Mouse (Mus musculus) heart, embryonic 15.5 days (tissue): ENCODE measurements around the gene Nipal4. TPM values are rescaled to one million over a fixed set of nuclear protein-coding genes. Genes with fewer than 3 reads are reported as not detected.

Source experiments
- ATAC-seq: fragments of 200-750 bp; cut with Nextera tagmentation; replicated peaks from 2 replicates; pipeline ENCODE4 v1.8.0; 2017; ENCODE audit warnings: low read depth, moderate TSS enrichment; ENCODE audit not compliant: insufficient number of reproducible peaks, insufficient read depth, low FRiP score
- H3K27ac ChIP-seq: fragments of 300-500 bp; sonication (generic); 2 replicates; pipeline ENCODE4 v1.5.1; 2015; ENCODE audit warnings: mild to moderate bottlenecking, inconsistent platforms
- H3K27me3 ChIP-seq: fragments of 300-500 bp; sonication (generic); 2 replicates; pipeline ENCODE4 v1.6.1; 2015; ENCODE audit warnings: inconsistent platforms
- H3K36me3 ChIP-seq: fragments of 300-500 bp; sonication (generic); 2 replicates; pipeline ENCODE4 v1.6.1; 2015; ENCODE audit warnings: mild to moderate bottlenecking, inconsistent platforms
- H3K4me1 ChIP-seq: fragments of 300-500 bp; sonication (generic); replicated peaks from 2 replicates; pipeline ENCODE4 v1.6.1; 2015; ENCODE audit warnings: inconsistent platforms
- H3K4me2 ChIP-seq: fragments of 300-500 bp; sonication (generic); 2 replicates; pipeline ENCODE4 v1.6.1; 2015; ENCODE audit warnings: inconsistent platforms, mild to moderate bottlenecking, moderate library complexity
- H3K4me3 ChIP-seq: fragments of 300-500 bp; sonication (generic); 2 replicates; pipeline ENCODE4 v1.5.1; 2015; ENCODE audit warnings: mild to moderate bottlenecking, inconsistent platforms
- H3K9ac ChIP-seq: fragments of 300-500 bp; sonication (generic); 2 replicates; pipeline ENCODE4 v1.6.1; 2015; ENCODE audit warnings: mild to moderate bottlenecking, inconsistent platforms
- H3K9me3 ChIP-seq: fragments of 300-500 bp; sonication (generic); replicated peaks from 2 replicates; pipeline ENCODE4 v1.6.1; 2016; ENCODE audit warnings: inconsistent platforms
- WGBS: fragments of 180-500 bp; shearing (Covaris S2); methylation state at CpG from one replicate; pipeline ENCODE4 v1.1.7; 2015; ENCODE audit warnings: mixed read lengths; 5-methylcytosine and 5-hydroxymethylcytosine counted together
- polyA plus RNA-seq: library from polyadenylated mRNA; unstranded; fragments of >200 nt; fragmentation: Nextera tagmentation; extraction: Ambion mirVana; gene quantifications from 2 replicates; pipeline ENCODE4 v1.2.1, GENCODE M21; 2015

Gene Nipal4
- 5.3 and 6.5 TPM in 2 replicates for polyA plus RNA-seq

GRCm38 (mm10) chr11:46165866-46166585 is at the start of gene Nipal4:
TSS of gene Nipal4 (minus strand) at chr11:46166508.
- H3K36me3 ChIP-seq: no peaks in the 10 kb centered on the region
- peak within 1 kb of the TSS; percentile 71 for H3K4me3 ChIP-seq
- no peaks in the 10 kb centered on the region; the same call in 1 of the 2 replicates for H3K27me3 ChIP-seq
- H3K4me2 ChIP-seq: peak within 1 kb of the TSS; percentile 96
- H3K4me1 ChIP-seq: peaks cover 10% of the 10 kb centered on the region
- no peaks in the 10 kb centered on the region for H3K9me3 ChIP-seq
- WGBS: 1% methylated on average over 40 of the region's 40 CpGs
- peak; percentile 47; the same call in 1 of the 2 replicates for ATAC-seq
- peak within 1 kb of the TSS; percentile 52 for H3K9ac ChIP-seq
- no peak within 1 kb of the TSS for H3K27ac ChIP-seq

- H3K4me3 ChIP-seq: no peak overlapping the region
- H3K4me1 ChIP-seq: peaks cover 43% of the 10 kb centered on the region
- H3K36me3 ChIP-seq: no peaks in the 10 kb centered on the region
- no peak overlapping the region for H3K9ac ChIP-seq
- no peaks in the 10 kb centered on the region for H3K9me3 ChIP-seq
- H3K27me3 ChIP-seq: no peaks in the 10 kb centered on the region
- H3K4me2 ChIP-seq: peak overlapping the region; percentile 46
- peak overlapping the region; percentile 89 for H3K27ac ChIP-seq
- WGBS: 7% methylated on average over 3 of the region's 3 CpGs
- ATAC-seq: peak; percentile 59
Observed at GRCm38 (mm10) chr11:46215354-46215753, 49.0 kb upstream of the Nipal4 start.

GRCm38 (mm10) chr11:46214368-46215230 is 48.3 kb upstream of the Nipal4 start:
- peak overlapping the region; percentile 12 for H3K9ac ChIP-seq
- peak; percentile 47 for ATAC-seq
- 16% methylated on average over 14 of the region's 14 CpGs for WGBS
- H3K36me3 ChIP-seq: no peaks in the 10 kb centered on the region
- H3K4me2 ChIP-seq: peak overlapping the region; percentile 46
- H3K9me3 ChIP-seq: no peaks in the 10 kb centered on the region
- peak overlapping the region; percentile 89 for H3K27ac ChIP-seq
- peaks cover 43% of the 10 kb centered on the region for H3K4me1 ChIP-seq
- no peak overlapping the region for H3K4me3 ChIP-seq
- H3K27me3 ChIP-seq: no peaks in the 10 kb centered on the region

- Histone ChIP-seq H3K4me3 (no peak overlapping the region), H3K27me3 (no peaks in the 10 kb centered on the region), H3K36me3 (no peaks in the 10 kb centered on the region), H3K9me3 (no peaks in the 10 kb centered on the region), H3K27ac (peak overlapping the region; percentile 89), H3K9ac (peak overlapping the region; percentile 12; the same call in 1 of the 2 replicates), H3K4me2 (no peak overlapping the region), H3K4me1 (peaks cover 43% of the 10 kb centered on the region)
- WGBS: 27% methylated on average over 5 of the region's 5 CpGs
- peak; percentile 69 for ATAC-seq
Observed at GRCm38 (mm10) chr11:46213844-46214243, 47.5 kb upstream of the Nipal4 start.

GRCm38 (mm10) chr11:46211858-46212257 is 45.5 kb upstream of the Nipal4 start:
- Histone ChIP-seq H3K4me2 (no peak overlapping the region), H3K9me3 (no peaks in the 10 kb centered on the region), H3K4me3 (no peak overlapping the region), H3K9ac (no peak overlapping the region), H3K27ac (peak overlapping the region; percentile 60; the same call in 1 of the 2 replicates), H3K36me3 (no peaks in the 10 kb centered on the region), H3K4me1 (peaks cover 43% of the 10 kb centered on the region), H3K27me3 (no peaks in the 10 kb centered on the region)
- ATAC-seq: no peak
- WGBS: 26% methylated on average over 3 of the region's 3 CpGs

GRCm38 (mm10) chr11:46209884-46210283 is 43.6 kb upstream of the Nipal4 start:
- H3K4me3 ChIP-seq: no peak overlapping the region
- 50% methylated on average over 2 of the region's 2 CpGs for WGBS
- no peak overlapping the region for H3K27ac ChIP-seq
- no peaks in the 10 kb centered on the region for H3K27me3 ChIP-seq
- H3K4me1 ChIP-seq: peaks cover 53% of the 10 kb centered on the region
- H3K4me2 ChIP-seq: no peak overlapping the region
- H3K9ac ChIP-seq: no peak overlapping the region
- ATAC-seq: no peak
- H3K36me3 ChIP-seq: no peaks in the 10 kb centered on the region
- no peaks in the 10 kb centered on the region for H3K9me3 ChIP-seq

GRCm38 (mm10) chr11:46205639-46206409 is 39.5 kb upstream of the Nipal4 start:
- ATAC-seq: no peak
- H3K27me3 ChIP-seq: no peaks in the 10 kb centered on the region
- no peak overlapping the region for H3K4me3 ChIP-seq
- no peaks in the 10 kb centered on the region for H3K9me3 ChIP-seq
- no peaks in the 10 kb centered on the region for H3K36me3 ChIP-seq
- 0 out of 2 replicates have a peak overlapping the region, but pooled peaks have one; percentile 1 for H3K9ac ChIP-seq
- 22% methylated on average over 17 of the region's 17 CpGs for WGBS
- H3K27ac ChIP-seq: peak overlapping the region; percentile 68
- no peak overlapping the region for H3K4me2 ChIP-seq
- H3K4me1 ChIP-seq: peaks cover 30% of the 10 kb centered on the region

GRCm38 (mm10) chr11:46204841-46205240 is 38.5 kb upstream of the Nipal4 start:
- no peak overlapping the region for H3K27ac ChIP-seq
- H3K4me1 ChIP-seq: peaks cover 28% of the 10 kb centered on the region
- WGBS: 87% methylated on average over 9 of the region's 9 CpGs

GRCm38 (mm10) chr11:46202547-46202887 is 36.2 kb upstream of the Nipal4 start:
- ATAC-seq: peak; percentile 40; the same call in 1 of the 2 replicates
- H3K4me2 ChIP-seq: peak overlapping the region; percentile 45
- no peaks in the 10 kb centered on the region for H3K27me3 ChIP-seq
- no peaks in the 10 kb centered on the region for H3K36me3 ChIP-seq
- H3K9me3 ChIP-seq: no peaks in the 10 kb centered on the region
- H3K4me3 ChIP-seq: no peak overlapping the region; the same call in 1 of the 2 replicates
- peaks cover 28% of the 10 kb centered on the region for H3K4me1 ChIP-seq
- peak overlapping the region; percentile 75 for H3K27ac ChIP-seq
- H3K9ac ChIP-seq: no peak overlapping the region
- 11% methylated on average over 10 of the region's 10 CpGs for WGBS

More at GRCm38 (mm10) chr11:46204841-46205240, 38.5 kb upstream of the Nipal4 start:
- no peak overlapping the region for H3K4me3 ChIP-seq
- no peaks in the 10 kb centered on the region for H3K36me3 ChIP-seq
- no peak overlapping the region for H3K9ac ChIP-seq
- no peaks in the 10 kb centered on the region for H3K9me3 ChIP-seq
- no peak for ATAC-seq
- H3K27me3 ChIP-seq: no peaks in the 10 kb centered on the region
- H3K4me2 ChIP-seq: no peak overlapping the region

- Histone ChIP-seq H3K27ac (peak overlapping the region; percentile 75), H3K4me2 (peak overlapping the region; percentile 45), H3K9me3 (no peaks in the 10 kb centered on the region), H3K9ac (no peak overlapping the region), H3K4me3 (no peak overlapping the region; the same call in 1 of the 2 replicates), H3K36me3 (no peaks in the 10 kb centered on the region), H3K4me1 (peaks cover 28% of the 10 kb centered on the region), H3K27me3 (no peaks in the 10 kb centered on the region)
- ATAC-seq: peak; percentile 44; the same call in 1 of the 2 replicates
- WGBS: 43% methylated on average over 20 of the region's 20 CpGs
Observed at GRCm38 (mm10) chr11:46201636-46202546, 35.6 kb upstream of the Nipal4 start.
